Mouse (Mus musculus) layer of hippocampus, adult 8-10 months (tissue): ENCODE measurements around the gene Olfr186. TPM values are rescaled to one million over a fixed set of nuclear protein-coding genes. Genes with fewer than 3 reads are reported as not detected.
"Not testable (repeated sequence)": the region's sequence is repeated elsewhere in the genome, so short reads cannot be mapped to it uniquely, and the experiment has no call there.

ENCODE experiments used
- DNase-seq, 2 experiments: peaks; one replicate each; pipeline ENCODE4 v3.0.0; 2022; ENCODE audit warnings: low spot score in 2 of 2
- total RNA-seq, 4 experiments: library from RNA; stranded (reverse); gene quantifications; 2 replicates each; pipeline ENCODE4 v1.2.4; 2022

Gene Olfr186
- not detected for total RNA-seq

- DNase-seq, result no peak
Observed at GRCm38 (mm10) chr16:59030191-59030590, at the start of gene Olfr186. Gene Olfr186 (minus strand): TSS chr16:59030291.

- DNase-seq, result no peak
Observed at GRCm38 (mm10) chr16:59077905-59078304, 47.8 kb upstream of the Olfr186 start, which contains the start of gene Olfr190. Gene Olfr190 (minus strand): TSS chr16:59078005.

- DNase-seq, result no peak
Observed at GRCm38 (mm10) chr16:59073520-59073919, 43.4 kb upstream of the Olfr186 start.

GRCm38 (mm10) chr16:59071755-59072154 lies 41.7 kb upstream of the Olfr186 start:
- no peak for DNase-seq

GRCm38 (mm10) chr16:59062411-59062810 lies 32.3 kb upstream of the Olfr186 start:
- not testable (repeated sequence) for DNase-seq

GRCm38 (mm10) chr16:59049286-59049685 lies 19.2 kb upstream of the Olfr186 start:
- DNase-seq, result not testable (repeated sequence)

- DNase-seq, result no peak
Observed at GRCm38 (mm10) chr16:59048860-59049259, 18.8 kb upstream of the Olfr186 start.

GRCm38 (mm10) chr16:59047579-59047978 lies 17.5 kb upstream of the Olfr186 start:
- no peak for DNase-seq

GRCm38 (mm10) chr16:59045835-59046234 lies 15.7 kb upstream of the Olfr186 start:
- no peak for DNase-seq

- DNase-seq, result no peak
Observed at GRCm38 (mm10) chr16:59039710-59040109, 9.6 kb upstream of the Olfr186 start, which contains the start of gene Olfr187. Gene Olfr187 (minus strand): TSS chr16:59039767.

GRCm38 (mm10) chr16:59013357-59014018 lies 16.6 kb downstream of the Olfr186 start:
- no peak for DNase-seq

GRCm38 (mm10) chr16:59007146-59007545 lies 22.9 kb downstream of the Olfr186 start:
- DNase-seq, result no peak

GRCm38 (mm10) chr16:58995057-58995456 lies 35.0 kb downstream of the Olfr186 start, which contains the start of gene Olfr183:
Gene Olfr183 (plus strand): TSS chr16:58995357.
- no peak for DNase-seq

Other genes starting within 250 kb of the Olfr186 start
- gene Olfr173, start 230.0 kb downstream of the Olfr186 start, total RNA-seq, result not detected
- not detected for gene Olfr175-ps1, start 203.5 kb downstream of the Olfr186 start, total RNA-seq
- gene Olfr177, start 155.5 kb downstream of the Olfr186 start, total RNA-seq, result not detected
- gene Olfr178, start 138.2 kb downstream of the Olfr186 start, total RNA-seq, result not detected
- gene Olfr181, start 101.5 kb downstream of the Olfr186 start, total RNA-seq, result not detected
- gene Olfr180, start 100.9 kb downstream of the Olfr186 start, total RNA-seq, result not detected
- gene Olfr183, start 34.9 kb downstream of the Olfr186 start, total RNA-seq, result not detected
- not detected for gene Olfr187, start 9.5 kb upstream of the Olfr186 start, total RNA-seq
- not detected for gene Olfr190, start 47.7 kb upstream of the Olfr186 start, total RNA-seq
- gene Olfr191, start 59.5 kb upstream of the Olfr186 start, total RNA-seq, result not detected
- gene Olfr193, start 81.6 kb upstream of the Olfr186 start, total RNA-seq, result not detected
- gene Olfr194, start 90.8 kb upstream of the Olfr186 start, total RNA-seq, result not detected
- not detected for gene Olfr195, start 116.8 kb upstream of the Olfr186 start, total RNA-seq
- not detected for gene Olfr196, start 140.2 kb upstream of the Olfr186 start, total RNA-seq
- not detected for gene Olfr198, start 173.2 kb upstream of the Olfr186 start, total RNA-seq
- gene Olfr199, start 189.5 kb upstream of the Olfr186 start, total RNA-seq, result not detected
- not detected for gene Olfr201, start 242.3 kb upstream of the Olfr186 start, total RNA-seq